Mouse (Mus musculus) splenic B cell, adult 2 months (primary cell): ENCODE results near the gene Zfp87.
A peak's percentile ranks its signal among the peaks of the same experiment; 100 is the strongest.

ENCODE experiments used
- DNase-seq: peaks from one replicate; pipeline ENCODE4 v3.0.0-alpha.2; 2011; ENCODE audit warnings: low read depth, low spot score
- H3K27me3 ChIP-seq: 2 replicates; pipeline ENCODE4 v1.6.1; 2012; ENCODE audit warnings: mild to moderate bottlenecking, low read length, moderate library complexity, mixed read lengths; ENCODE audit not compliant: control insufficient read depth, poor library complexity, insufficient read depth, severe bottlenecking
- H3K36me3 ChIP-seq: 2 replicates; pipeline ENCODE4 v1.6.1; 2012; ENCODE audit warnings: mild to moderate bottlenecking, low read length, moderate library complexity, mixed read lengths; ENCODE audit not compliant: control insufficient read depth, poor library complexity, insufficient read depth, severe bottlenecking

The Zfp87 gene

DNA sequence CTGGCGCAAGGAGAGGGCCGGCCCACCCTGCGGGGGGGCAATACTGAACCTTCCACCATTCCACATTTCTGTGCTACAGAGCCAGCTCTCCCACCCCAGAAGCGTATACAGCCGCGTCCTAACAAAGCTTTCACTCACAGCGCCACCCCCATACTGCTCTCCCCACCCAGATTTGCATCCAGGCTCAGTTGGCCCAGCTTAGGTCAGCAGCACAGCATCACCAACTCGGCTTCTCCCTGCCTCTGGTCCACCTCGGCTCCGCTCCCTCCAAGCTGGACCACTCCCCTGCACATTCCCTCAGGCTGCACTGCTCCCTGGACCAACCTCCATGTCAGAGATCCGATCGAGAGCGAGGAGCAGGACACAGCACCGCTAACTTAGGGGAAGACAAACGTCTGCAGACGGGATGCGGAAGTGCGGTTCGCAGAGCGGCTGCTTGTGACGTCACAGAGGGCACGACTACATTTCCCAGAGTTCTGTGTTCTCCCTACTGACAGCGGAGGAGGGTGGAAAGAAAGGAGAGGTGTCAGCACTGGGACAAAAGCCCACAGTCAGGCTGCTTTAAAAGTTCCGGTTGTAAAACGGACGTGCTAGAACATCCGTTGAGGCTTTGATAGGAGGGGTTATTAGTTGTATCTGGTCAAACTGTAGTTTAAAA lies at the start of gene Zfp87, which contains the start of gene Gm26965:
TSS of gene Zfp87 (minus strand) at position 425 of the 658 bp plus-strand sequence.
TSS of gene Gm26965 (minus strand) at position 399 of the 658 bp plus-strand sequence.
- peak; percentile 96 for DNase-seq
- Histone ChIP-seq H3K27me3 (no peaks in the 10 kb centered on the region), H3K36me3 (no peaks in the 10 kb centered on the region; the same call in 1 of the 2 replicates)

DNA sequence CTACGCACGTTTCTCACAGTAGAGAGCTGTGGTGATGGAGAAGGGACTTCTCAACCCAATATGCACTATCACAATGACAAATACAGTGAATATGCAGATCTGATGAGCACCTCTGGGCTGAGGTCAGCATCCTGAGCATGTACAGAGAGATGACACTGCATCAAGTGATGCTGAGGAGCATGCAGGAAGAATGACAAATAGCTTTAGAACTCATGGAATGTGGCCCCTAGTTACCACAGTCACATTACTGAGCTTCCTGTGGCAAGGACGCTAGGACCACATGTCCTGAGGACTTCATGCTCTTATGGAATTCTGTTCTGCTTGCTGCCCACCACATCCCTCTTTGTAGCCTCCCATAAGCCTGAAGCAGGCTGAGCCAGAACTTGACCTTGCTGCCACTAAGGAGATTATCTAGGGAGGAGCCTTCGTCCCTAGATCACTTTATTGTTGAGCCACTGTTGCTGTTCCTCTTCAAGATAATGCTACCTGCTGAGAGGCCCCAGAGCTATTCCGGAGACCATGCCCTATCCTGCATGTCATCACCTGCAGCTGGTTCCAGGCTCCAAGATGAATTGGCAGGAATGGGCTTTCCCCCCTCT lies 46.7 kb upstream of the Zfp87 start:
- Histone ChIP-seq H3K36me3 (no peaks in the 10 kb centered on the region), H3K27me3 (no peaks in the 10 kb centered on the region)
- no peak for DNase-seq

DNA sequence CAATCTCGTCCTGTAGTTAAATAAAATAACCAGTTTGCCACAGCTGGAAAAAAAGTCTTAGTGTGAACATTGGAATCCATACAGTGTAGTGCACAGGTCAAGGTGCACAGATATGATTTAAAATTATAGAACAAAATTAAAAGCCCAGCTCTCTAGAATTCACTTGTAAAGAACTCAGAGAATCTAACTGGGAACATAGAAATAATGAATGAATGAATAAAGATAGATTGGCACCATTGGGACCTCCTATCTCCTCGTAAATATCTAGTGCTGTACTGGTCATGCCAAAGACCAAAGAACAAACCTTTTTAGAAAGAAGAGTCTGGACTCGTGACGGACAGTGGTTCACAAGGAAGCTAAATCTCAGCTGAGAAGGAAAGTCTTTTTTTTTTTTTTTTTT lies 27.8 kb upstream of the Zfp87 start, which contains the start of gene Zfp748:
TSS of gene Zfp748 (minus strand) at position 101 of the 400 bp plus-strand sequence.
- Histone ChIP-seq H3K27me3 (no peaks in the 10 kb centered on the region), H3K36me3 (no peaks in the 10 kb centered on the region)
- DNase-seq: no peak

DNA sequence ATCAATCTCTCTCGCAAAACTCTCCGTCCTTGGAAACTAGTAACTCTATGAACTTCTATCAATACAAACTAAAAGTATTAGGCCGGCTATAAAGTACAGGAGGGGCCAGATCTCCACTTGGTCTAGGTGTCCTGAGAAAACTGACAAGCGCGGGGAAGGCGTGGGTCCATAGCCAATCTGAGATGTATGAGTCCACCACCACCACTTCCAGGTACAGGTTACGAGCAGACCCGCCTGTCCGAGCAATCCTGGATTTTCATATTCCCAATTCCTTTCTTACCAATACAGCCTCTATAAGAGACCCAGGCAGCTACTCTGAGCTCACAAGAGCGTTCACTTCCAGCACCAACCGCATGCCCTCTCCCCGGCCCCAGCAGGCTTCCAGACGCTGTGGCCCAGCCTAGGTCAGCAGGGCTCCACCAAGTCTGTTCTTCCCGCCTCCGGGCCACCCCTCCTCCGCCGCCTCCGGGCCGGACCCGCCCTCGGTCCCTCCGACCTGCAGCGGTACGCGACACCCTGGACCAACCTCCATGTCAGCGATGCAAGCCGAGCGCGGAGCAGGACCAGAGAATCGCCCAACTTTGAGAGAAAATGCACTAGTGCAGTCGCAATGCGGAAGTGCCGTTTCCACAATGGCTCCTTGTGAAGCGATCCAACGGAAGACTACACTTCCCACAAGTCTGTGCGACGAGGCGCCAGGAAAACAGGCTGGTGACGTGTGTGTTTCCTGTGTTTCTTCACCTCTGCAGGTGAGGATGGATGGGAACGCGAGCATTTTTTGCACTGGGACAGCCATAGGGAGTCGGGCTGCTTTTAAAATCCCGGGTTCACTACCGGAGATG lies 26.7 kb upstream of the Zfp87 start:
- DNase-seq: peak; percentile 90
- H3K36me3 ChIP-seq: no peaks in the 10 kb centered on the region
- no peaks in the 10 kb centered on the region for H3K27me3 ChIP-seq

DNA sequence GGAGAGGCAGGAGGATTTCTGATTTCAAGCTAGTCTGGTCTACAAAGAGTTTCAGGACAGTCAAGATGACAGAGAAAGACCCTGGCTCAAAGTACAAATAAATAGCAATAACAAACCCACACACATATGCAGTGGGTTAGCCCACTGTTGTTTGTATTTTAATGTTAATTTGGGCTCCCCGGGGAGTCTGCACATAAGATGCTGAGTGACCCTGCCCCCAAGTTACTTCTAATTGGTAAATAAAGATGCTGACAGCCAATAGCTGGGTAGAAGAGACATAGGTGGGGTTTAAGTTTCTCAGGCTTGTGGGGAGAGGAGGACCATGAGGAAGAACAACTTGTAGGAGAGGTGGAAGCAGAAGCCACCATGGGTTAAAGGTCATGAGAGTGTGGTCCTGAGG lies 20.0 kb upstream of the Zfp87 start:
- Histone ChIP-seq H3K36me3 (peaks cover 16% of the 10 kb centered on the region), H3K27me3 (no peaks in the 10 kb centered on the region)
- no peak for DNase-seq

DNA sequence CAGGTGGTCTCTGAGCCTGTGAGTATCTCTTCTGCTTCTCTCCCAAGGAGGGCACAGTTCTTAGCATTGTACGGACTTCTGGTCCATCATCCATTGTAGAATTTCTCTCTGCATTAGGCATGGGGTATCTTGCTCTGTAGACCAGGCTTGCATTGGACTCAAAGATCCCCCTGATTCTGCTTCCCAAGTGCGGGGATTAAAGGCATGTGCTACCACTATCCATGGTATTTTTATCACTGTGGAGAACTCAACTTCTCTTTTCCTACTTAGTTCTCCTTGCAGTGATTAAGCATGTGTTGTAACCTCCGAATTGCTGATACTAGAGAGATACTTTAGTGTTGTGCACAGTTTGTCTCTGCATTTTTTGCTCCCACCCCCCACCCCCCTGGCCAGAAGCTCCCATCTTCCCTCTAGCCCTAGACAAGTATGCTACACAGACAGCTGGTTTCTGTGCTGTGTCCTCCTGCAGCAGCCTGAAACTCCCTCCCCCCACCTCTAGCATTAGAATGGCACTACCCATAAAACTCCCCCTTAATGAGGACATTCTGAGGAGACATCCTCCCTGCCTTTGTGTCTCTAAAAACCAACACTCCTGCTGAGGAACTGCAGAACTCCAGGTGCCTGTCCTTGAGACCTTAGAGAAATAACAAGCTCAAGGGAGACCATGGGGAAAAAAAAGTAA lies 1.2 kb upstream of the Zfp87 start:
- H3K36me3 ChIP-seq: no peaks in the 10 kb centered on the region
- no peaks in the 10 kb centered on the region for H3K27me3 ChIP-seq
- no peak for DNase-seq

DNA sequence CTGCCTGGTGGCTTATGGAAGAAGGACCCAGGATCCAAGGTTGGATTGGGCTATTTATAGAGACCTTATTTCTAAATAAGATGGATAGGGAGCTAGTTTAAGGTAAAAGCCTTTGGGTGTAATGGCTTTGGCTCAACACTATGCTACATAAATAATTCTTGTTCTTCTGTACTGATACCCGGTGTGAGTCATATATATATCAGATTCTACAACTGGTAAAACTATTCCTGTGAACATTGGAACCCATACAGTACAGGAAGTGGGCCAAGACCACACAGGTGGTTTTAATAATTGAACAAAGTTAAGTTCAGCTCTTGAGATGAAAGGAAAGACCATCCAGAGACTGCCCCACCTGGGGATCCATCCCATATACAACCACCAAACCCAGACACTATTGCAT lies 25.1 kb downstream of the Zfp87 start:
- DNase-seq: no peak

DNA sequence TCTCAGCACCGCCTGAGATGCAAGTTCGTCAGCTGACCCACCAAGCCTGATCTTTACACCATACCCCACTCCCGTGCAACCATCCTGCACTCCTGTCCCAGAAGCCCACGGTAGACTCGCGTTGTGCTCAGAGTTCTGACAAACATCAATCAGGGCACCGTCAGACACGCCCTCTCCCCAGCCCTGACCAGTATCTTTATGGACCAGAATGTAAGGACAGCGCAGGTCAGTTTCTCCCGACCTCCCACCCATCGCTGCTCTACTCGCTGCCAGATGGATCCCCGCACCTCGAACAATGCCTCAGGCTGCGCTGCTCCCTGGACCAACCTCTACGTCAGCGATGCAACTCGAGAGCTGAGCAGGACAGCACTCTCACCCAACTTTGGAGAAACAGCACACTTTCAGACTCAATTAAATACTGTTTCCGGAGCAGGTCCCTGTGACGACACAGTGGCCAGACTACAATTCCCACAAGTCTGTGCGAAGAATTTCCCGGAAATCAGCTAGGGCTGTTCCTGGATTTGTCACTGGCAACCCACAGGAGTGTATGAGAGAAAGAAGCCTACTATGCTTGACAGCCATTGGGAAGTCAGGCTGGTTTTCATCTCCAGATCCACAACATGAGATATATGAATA lies 25.8 kb downstream of the Zfp87 start, which contains the start of gene Zfp58:
TSS of gene Zfp58 (minus strand) at position 472 of the 636 bp plus-strand sequence.
- DNase-seq: peak; percentile 87
- Histone ChIP-seq H3K36me3 (no peaks in the 10 kb centered on the region), H3K27me3 (no peaks in the 10 kb centered on the region)

More for the DNA sequence above, 25.1 kb downstream of the Zfp87 start:
- Histone ChIP-seq H3K27me3 (no peaks in the 10 kb centered on the region), H3K36me3 (no peaks in the 10 kb centered on the region)

DNA sequence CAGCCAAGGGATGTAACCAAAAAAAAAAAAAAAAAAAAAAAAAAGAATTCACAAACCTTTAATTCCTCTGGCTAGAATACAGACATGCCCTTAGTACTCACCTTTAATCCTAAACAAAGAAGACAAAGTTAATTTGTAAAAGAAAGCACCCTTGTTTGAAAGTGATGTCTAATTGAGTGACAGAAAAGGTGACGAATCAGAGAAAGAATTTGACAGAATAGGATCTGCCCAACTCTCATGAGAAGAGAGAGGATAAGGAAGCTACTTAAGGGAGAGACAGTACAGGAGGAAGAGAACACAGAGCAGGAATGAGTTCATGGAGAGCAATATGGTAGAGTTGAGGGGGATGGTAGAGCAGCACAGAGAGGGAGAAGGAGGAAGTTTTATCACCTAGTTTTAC lies 30.3 kb downstream of the Zfp87 start:
- H3K36me3 ChIP-seq: peaks cover 16% of the 10 kb centered on the region
- no peaks in the 10 kb centered on the region for H3K27me3 ChIP-seq
- DNase-seq: no peak

DNA sequence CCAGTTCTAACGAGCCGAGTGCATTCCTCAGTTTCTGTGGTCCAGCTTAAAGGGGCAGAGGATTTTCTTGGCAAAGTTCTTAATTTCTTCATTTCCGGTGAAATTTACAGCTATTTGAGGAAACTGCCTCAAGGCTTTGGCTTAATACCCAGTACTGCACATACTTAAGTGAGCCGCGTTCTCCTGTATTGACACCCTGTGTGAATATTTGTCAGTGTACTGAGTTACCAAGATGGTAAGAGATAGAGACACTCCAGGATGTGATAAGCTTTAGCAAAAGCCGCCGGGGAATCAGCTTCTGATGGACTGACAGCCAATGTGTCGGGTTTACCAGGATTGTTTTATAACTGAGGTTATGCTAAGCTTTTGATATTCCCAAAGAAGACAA lies 41.6 kb downstream of the Zfp87 start:
- Histone ChIP-seq H3K27me3 (no peaks in the 10 kb centered on the region), H3K36me3 (peaks cover 5% of the 10 kb centered on the region; the same call in 1 of the 2 replicates)
- no peak for DNase-seq

DNA sequence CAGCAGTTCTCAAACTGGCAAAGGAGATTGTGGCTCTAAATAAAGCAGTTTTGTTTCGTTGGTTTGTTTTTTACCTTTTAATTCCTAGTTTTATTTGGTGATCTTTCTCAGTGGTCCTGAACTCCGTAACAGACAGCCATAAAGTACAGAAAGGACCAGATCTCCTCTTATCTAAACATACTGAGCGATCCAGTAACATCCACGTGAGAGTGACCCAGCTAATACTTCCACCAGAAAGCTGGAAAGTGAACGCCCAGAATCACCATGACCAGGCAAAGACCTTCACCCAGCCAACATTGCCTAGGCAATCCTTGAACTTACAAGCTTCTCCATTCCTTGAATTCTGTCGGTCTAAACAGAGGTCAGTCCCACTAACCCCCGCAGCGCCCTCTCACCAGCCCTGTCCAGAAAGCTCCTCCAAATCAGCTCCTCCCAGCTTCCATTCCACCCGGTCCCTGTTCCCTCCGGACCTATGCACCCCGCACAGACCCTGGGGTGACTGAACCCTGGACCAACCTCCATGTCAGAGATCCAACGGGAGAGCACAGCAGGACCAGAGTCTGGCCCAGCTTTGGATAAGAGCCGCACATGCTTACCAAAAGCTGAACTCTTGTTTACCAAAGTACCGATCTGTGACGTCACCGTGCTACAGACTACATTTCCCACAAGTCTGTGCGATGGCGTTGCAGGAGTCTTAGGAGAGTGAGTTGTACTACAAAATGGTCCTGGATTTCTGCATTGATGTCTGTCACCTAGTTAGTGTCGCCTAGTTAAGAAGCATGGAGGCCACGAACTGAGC lies 42.2 kb downstream of the Zfp87 start, which contains the start of gene Zfp874b:
TSS of gene Zfp874b (minus strand) at position 634 of the 799 bp plus-strand sequence.
- peak; percentile 91 for DNase-seq
- Histone ChIP-seq H3K27me3 (no peaks in the 10 kb centered on the region), H3K36me3 (peaks cover 5% of the 10 kb centered on the region; the same call in 1 of the 2 replicates)

DNA sequence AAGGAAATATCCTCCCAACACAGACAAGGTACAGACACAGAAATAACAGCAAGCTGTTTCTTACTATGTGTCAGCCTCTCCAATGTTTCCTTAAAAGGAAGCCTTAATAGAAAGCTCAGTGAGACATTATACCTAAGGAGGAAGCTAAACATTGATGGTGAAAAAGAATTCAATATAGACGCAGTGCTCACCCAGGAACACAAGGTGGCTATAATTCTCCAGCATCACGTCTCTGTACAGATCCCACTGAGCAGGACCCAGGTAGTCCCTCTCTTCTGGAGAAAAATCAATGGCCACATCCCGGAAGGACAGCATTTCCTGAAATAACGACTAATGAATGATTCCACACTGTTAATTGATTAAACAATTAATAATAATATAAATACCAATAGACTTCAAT lies 44.4 kb downstream of the Zfp87 start:
- DNase-seq: peak; percentile 6
- peaks cover 7% of the 10 kb centered on the region; the same call in 1 of the 2 replicates for H3K36me3 ChIP-seq

DNA sequence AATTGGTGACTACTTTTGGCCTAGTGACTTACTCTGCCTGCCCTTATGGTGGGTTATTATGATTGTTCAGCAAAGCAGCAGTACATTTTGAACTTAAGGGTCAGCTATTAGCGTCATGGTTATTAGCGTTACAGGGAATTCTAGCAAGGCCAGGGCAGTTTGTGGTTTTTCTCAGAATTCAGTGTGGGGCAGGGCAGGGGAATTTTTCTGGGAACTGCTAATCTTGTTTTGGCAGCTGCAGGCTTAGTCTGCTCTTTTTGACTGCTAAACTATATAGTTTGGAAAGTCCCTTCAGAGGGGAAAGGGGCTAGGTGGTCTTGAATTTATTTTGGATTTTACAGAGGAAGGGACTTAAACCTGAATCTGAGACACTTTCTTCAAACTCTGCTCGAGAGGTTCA lies 56.7 kb downstream of the Zfp87 start:
- Histone ChIP-seq H3K36me3 (peaks cover 5% of the 10 kb centered on the region; the same call in 1 of the 2 replicates), H3K27me3 (no peaks in the 10 kb centered on the region)
- no peak for DNase-seq

More for the DNA sequence above, 44.4 kb downstream of the Zfp87 start:
- no peaks in the 10 kb centered on the region for H3K27me3 ChIP-seq
